Mouse (Mus musculus): Measurements from ENCODE around the gene Rfx7.
A peak's percentile ranks its signal among the peaks of the same experiment; 100 is the strongest.
"Not testable (repeated sequence)": the region's sequence is repeated elsewhere in the genome, so short reads cannot be mapped to it uniquely, and the experiment has no call there.

Gene Rfx7

DNA sequence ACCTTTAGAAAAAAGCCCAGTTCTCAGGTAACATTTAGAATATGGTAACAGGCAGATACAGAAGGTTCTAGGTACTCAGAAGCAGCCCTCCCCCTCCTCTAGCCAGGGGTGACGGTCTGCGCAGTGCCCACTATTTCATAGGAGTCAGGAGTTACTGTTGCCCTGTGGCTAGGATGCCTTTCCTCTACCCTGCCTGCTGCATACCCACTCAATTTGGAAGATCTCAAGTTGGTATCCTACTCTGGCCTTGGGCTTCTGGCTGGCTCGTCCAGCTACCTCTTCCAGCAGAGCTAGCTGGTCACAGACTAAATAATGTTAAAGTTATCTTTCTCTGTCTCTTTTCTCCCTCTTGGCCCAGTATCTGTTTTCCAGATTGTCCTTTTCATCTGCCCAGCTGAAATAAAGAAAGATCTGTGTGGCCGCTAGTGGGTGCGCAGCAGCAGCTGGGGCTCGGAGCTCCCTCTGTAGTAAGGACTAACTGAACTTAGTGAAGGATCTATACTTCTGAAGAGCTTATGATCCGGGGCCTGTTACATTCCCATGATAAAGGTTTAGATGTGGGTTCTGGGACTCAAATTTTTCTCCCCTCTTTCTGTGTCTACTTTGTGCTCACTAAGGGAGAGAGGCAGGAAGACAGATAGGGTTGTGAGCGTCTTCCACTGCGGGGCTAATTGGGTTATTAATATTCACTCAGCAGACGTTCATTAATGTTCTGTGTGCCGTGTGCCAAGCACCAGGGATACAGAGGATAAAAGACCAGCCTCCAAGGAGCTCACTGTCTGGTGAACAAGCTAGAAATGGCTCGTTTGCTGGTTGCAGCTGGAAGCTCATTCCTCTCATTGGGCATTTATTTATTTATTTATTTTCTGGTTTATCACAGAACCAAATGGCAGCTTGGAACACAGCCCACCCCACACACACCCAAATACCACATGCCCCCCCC, 132.6 kb downstream of the Rfx7 start:
- no peak for DNase-seq (ENCODE audit: low spot score)

DNA sequence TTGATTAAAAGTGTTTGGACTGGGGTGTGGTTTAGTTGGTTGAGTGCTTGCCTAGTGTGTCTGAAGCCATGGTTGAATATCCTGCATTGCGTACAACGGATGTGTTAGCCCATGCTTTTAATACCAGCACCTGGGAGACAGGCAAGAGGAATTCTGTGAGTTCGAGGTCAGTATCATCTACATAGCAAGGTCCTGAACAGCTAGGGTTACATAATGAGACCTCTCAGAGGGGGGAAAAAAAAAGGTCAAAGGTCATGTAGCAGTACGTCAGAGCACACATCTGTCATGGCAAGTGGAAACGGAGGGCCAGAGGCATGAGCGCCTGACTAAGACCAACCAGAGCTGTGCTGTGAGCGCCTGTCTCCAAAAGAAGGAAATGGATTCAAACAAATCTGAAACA, 133.5 kb downstream of the Rfx7 start:
- DNase-seq (ENCODE audit: low spot score), result no peak

GRCm38 (mm10) chr9:72666352-72667021, 134.4 kb downstream of the Rfx7 start:
- DNase-seq (ENCODE audit: low spot score), result not testable (repeated sequence)

DNA sequence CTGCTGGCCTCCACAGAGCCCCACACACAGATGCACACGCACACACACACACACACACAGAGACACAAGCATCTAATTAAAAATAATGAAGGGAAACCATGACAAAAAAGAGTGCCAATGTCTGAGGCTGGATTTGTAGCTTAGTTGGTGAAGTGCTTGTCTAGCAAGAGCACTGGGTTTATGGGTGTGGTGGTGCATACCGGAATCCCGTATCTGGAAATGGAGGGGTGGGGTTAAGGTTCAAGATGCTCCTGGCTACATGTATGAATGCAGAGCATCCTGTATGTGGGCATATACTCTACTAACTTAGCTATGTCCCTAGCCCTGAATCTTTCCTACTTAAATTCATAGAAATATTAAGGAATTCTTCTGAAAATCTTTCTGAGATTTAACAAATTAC, 135.1 kb downstream of the Rfx7 start:
- no peak for DNase-seq (ENCODE audit: low spot score)

DNA sequence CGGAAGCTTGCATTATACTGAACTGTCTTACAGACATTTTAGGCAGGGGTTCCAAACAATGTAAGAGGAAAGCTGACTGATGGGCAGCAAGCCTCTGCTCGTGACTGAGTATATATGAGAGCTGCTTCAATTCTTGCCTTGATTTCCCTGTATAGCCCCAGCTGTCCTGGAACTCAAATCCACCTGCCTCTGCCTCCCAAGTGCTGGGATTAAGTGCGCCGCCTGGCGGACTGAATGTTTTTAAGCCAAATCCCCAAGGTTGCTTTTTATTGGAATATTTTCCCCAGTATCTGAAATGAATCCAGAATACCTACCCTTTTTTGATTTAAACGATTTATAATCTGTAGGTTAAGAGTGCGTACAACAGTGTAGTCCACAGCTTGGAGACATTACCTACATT, 137.3 kb downstream of the Rfx7 start:
- no peak for DNase-seq (ENCODE audit: low spot score)

DNA sequence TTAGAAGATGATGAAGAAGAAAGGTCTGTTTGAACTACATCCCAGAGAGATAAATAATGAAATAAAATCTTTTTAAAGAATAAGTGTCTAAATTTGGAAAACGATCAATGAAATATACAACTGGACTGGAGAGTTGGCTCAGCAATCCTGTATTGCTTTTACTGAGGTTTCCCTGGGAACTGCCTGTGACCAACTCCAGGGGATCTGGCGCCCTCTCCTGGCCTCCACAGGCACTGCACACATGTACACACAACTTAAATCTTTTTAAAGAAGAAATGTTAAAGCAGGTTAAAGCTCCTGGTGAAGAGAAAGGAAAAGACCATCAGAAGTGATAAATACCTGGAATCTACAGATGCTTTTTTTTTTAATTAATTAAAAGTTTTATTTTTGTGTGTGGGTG, 140.3 kb downstream of the Rfx7 start:
- peak; percentile 81 for DNase-seq (ENCODE audit: low spot score)
